Mouse (Mus musculus) ES-CJ7 (cell line): ENCODE measurements at regions not wholly inside any gene's neighbourhood (a gene's known extent, or its start where the extent isn't known, plus 50 kb on each side); places are given as distances from the start of the nearest gene placed in this dataset.
A peak's percentile ranks its signal among the peaks of the same experiment; 100 is the strongest.

Experiments
- DNase-seq: peaks from one replicate; pipeline ENCODE4 v3.0.0; 2011; ENCODE audit warnings: low read depth, low spot score

- DNase-seq, result no peak
Measured at GRCm38 (mm10) chr7:113059967-113060284, 106.2 kb downstream of the Rassf10 start.

- DNase-seq, result peak; percentile 81
Measured at GRCm38 (mm10) chr7:113060991-113061390, 107.2 kb downstream of the Rassf10 start.

- DNase-seq, result no peak
Measured at GRCm38 (mm10) chr7:113066536-113066935, 112.8 kb downstream of the Rassf10 start.

GRCm38 (mm10) chr7:113068296-113068695 lies 114.5 kb downstream of the Rassf10 start:
- no peak for DNase-seq

- no peak for DNase-seq
Measured at GRCm38 (mm10) chr7:113069336-113069924, 115.7 kb downstream of the Rassf10 start.

GRCm38 (mm10) chr7:113071418-113071817 lies 117.7 kb downstream of the Rassf10 start:
- no peak for DNase-seq

GRCm38 (mm10) chr7:113073781-113074180 lies 120.0 kb downstream of the Rassf10 start:
- DNase-seq, result no peak

GRCm38 (mm10) chr7:113075371-113075770 lies 121.6 kb downstream of the Rassf10 start:
- no peak for DNase-seq

GRCm38 (mm10) chr7:113076243-113076642 lies 122.5 kb downstream of the Rassf10 start:
- no peak for DNase-seq

- no peak for DNase-seq
Measured at GRCm38 (mm10) chr7:113081120-113081519, 126.1 kb upstream of the Arntl start.

GRCm38 (mm10) chr7:113084930-113085625 lies 122.2 kb upstream of the Arntl start:
- no peak for DNase-seq

- no peak for DNase-seq
Measured at GRCm38 (mm10) chr7:113086158-113086557, 121.1 kb upstream of the Arntl start.

GRCm38 (mm10) chr7:113087646-113088045 lies 119.6 kb upstream of the Arntl start:
- no peak for DNase-seq

- DNase-seq, result no peak
Measured at GRCm38 (mm10) chr7:113089044-113089443, 118.2 kb upstream of the Arntl start.

- DNase-seq, result no peak
Measured at GRCm38 (mm10) chr7:113093931-113094330, 113.3 kb upstream of the Arntl start.

GRCm38 (mm10) chr7:113095092-113095491 lies 112.2 kb upstream of the Arntl start:
- no peak for DNase-seq

GRCm38 (mm10) chr7:113104265-113104664 lies 103.0 kb upstream of the Arntl start:
- peak; percentile 60 for DNase-seq

GRCm38 (mm10) chr7:113105359-113105758 lies 101.9 kb upstream of the Arntl start:
- DNase-seq, result peak; percentile 53

GRCm38 (mm10) chr7:113106731-113107130 lies 100.5 kb upstream of the Arntl start:
- no peak for DNase-seq

GRCm38 (mm10) chr7:113107965-113108364 lies 99.3 kb upstream of the Arntl start:
- no peak for DNase-seq

GRCm38 (mm10) chr7:113108442-113109000 lies 98.7 kb upstream of the Arntl start:
- no peak for DNase-seq

- no peak for DNase-seq
Measured at GRCm38 (mm10) chr7:113109481-113109880, 97.8 kb upstream of the Arntl start.

GRCm38 (mm10) chr7:113110867-113111508 lies 96.3 kb upstream of the Arntl start:
- no peak for DNase-seq
